Mouse (Mus musculus) ES-Bruce4 (cell line): Measurements from ENCODE around the gene 1110017D15Rik.

Experiments used
- CTCF ChIP-seq: IDR thresholded peaks from one replicate; pipeline ENCODE4 v1.8.1; 2011; ENCODE audit warnings: low read depth, low read length
- EP300 ChIP-seq: IDR thresholded peaks from 2 replicates; pipeline ENCODE4 v1.6.1; 2011; ENCODE audit warnings: low read depth, low read length; ENCODE audit not compliant: insufficient read depth
- POLR2A ChIP-seq: IDR thresholded peaks from one replicate; pipeline ENCODE4 v1.8.1; 2011; ENCODE audit warnings: low read length; ENCODE audit not compliant: insufficient read depth

DNA sequence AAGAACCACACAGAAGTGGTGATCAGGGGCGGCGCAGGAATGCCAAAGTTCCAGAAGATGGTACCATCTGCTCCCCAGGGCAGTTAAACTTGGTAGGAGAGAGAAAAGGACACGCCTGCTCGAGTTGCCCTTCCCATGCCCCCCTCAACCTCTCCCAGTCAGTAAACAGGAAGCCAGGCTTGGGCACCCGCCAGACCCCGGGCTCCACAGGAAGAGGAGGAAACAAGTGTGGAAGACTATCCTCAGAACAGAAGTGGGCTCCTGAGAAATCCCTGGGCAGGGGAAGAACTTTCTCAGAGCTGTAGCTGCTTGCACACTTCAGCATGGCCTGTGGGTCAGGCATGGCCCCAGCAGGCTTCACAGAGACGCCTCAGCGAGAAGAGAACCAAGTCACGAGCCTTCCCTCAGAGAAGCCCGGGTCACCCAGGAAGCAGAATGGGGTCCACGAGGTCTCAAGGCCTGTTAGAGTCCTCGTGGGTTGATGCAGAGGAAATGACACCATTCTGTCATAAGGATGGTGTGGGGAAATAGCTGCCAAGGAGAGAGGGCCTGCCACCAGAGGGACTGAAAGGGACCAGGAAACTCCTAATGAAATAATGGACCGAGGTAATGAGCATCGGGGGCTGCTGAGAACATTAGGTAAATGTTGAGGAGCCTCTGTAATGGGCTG is 38.0 kb upstream of the 1110017D15Rik start:
- TF ChIP-seq CTCF (no peak), EP300 (no peak), POLR2A (no peak)
